Mouse (Mus musculus) myocyte (in vitro differentiated cells): Measurements from ENCODE around the gene Rimbp2. TPM values are rescaled to one million over a fixed set of nuclear protein-coding genes. Genes with fewer than 3 reads are reported as not detected.
"Not testable (repeated sequence)": the region's sequence is repeated elsewhere in the genome, so short reads cannot be mapped to it uniquely, and the experiment has no call there.

Experiments
- H3K27me3 ChIP-seq: one replicate; pipeline ENCODE4 v1.6.1; 2011; ENCODE audit not compliant: control insufficient read depth, insufficient read depth, insufficient read length
- H3K36me3 ChIP-seq: one replicate; pipeline ENCODE4 v1.6.1; 2011; ENCODE audit not compliant: control insufficient read depth, insufficient read depth
- H3K4me2 ChIP-seq: one replicate; pipeline ENCODE4 v1.6.1; 2011; ENCODE audit warnings: low read depth, control low read depth
- H3K4me3 ChIP-seq: one replicate; pipeline ENCODE4 v1.5.1; 2011; ENCODE audit warnings: mild to moderate bottlenecking, control low read depth, moderate library complexity
- H3K79me2 ChIP-seq: one replicate; pipeline ENCODE4 v1.6.1; 2011; ENCODE audit not compliant: control insufficient read depth, insufficient read depth
- H3ac ChIP-seq: one replicate; pipeline ENCODE4 v1.6.1; 2011; ENCODE audit not compliant: control insufficient read depth, insufficient read length
- CEBPB ChIP-seq: IDR thresholded peaks from 2 replicates; pipeline ENCODE4 v1.6.1; 2011; ENCODE audit warnings: mild to moderate bottlenecking, moderate library complexity; ENCODE audit not compliant: poor library complexity, insufficient read depth, severe bottlenecking
- E2F4 ChIP-seq: IDR thresholded peaks from one replicate; pipeline ENCODE4 v1.6.1; 2011; ENCODE audit warnings: mild to moderate bottlenecking, control low read depth, moderate library complexity; ENCODE audit not compliant: insufficient read depth
- MAX ChIP-seq: IDR thresholded peaks from one replicate; pipeline ENCODE4 v1.6.1; 2011; ENCODE audit warnings: low read depth, mild to moderate bottlenecking, control low read depth
- MYOD1 ChIP-seq, 3 experiments: IDR thresholded peaks; one replicate each; pipeline ENCODE4 v1.6.1; 2011; ENCODE audit warnings: control low read depth in 2 of 3, low read depth in 2 of 3, mild to moderate bottlenecking in 2 of 3, moderate library complexity in 1 of 3; ENCODE audit not compliant: insufficient read length in 2 of 3, control insufficient read depth in 1 of 3
- MYOG ChIP-seq, 3 experiments: IDR thresholded peaks; one replicate each; pipeline ENCODE4 v1.6.1; 2011; ENCODE audit warnings: control low read depth in 2 of 3, low read depth in 2 of 3, mild to moderate bottlenecking in 2 of 3; ENCODE audit not compliant: insufficient read length in 2 of 3, control insufficient read depth in 1 of 3, insufficient read depth in 1 of 3
- POLR2A ChIP-seq: IDR thresholded peaks from one replicate; pipeline ENCODE4 v1.6.1; 2011; ENCODE audit warnings: low read depth, mild to moderate bottlenecking, control low read depth, moderate library complexity; ENCODE audit not compliant: insufficient read length
- POLR2AphosphoS2 ChIP-seq: IDR thresholded peaks from one replicate; pipeline ENCODE4 v1.6.1; 2011; ENCODE audit warnings: low read depth, control low read depth; ENCODE audit not compliant: insufficient read length
- REST ChIP-seq: IDR thresholded peaks from one replicate; pipeline ENCODE4 v1.6.1; 2011; ENCODE audit warnings: mild to moderate bottlenecking, control low read depth, moderate library complexity; ENCODE audit not compliant: insufficient read depth, insufficient read length
- SRF ChIP-seq: IDR thresholded peaks from one replicate; pipeline ENCODE4 v1.6.1; 2011; ENCODE audit warnings: low read depth; ENCODE audit not compliant: control insufficient read depth, insufficient read length
- TCF12 ChIP-seq: IDR thresholded peaks from one replicate; pipeline ENCODE4 v1.6.1; 2011; ENCODE audit warnings: mild to moderate bottlenecking, control low read depth; ENCODE audit not compliant: poor library complexity, insufficient read depth, severe bottlenecking
- TCF3 ChIP-seq: IDR thresholded peaks from one replicate; pipeline ENCODE4 v1.6.1; 2011; ENCODE audit warnings: low read depth, control low read depth; ENCODE audit not compliant: insufficient read length
- USF1 ChIP-seq: IDR thresholded peaks from one replicate; pipeline ENCODE4 v1.6.1; 2011; ENCODE audit warnings: low read depth, mild to moderate bottlenecking, control low read depth, moderate library complexity
- polyA plus RNA-seq: library from polyadenylated mRNA; unstranded; fragments of >200 nt; fragmentation: generic; extraction: Trizol; gene quantifications from one replicate; pipeline ENCODE4 v1.2.1, GENCODE M21; 2012; ENCODE audit warnings: missing spikeins

The Rimbp2 gene
- polyA plus RNA-seq, 1 experiment = not detected

DNA sequence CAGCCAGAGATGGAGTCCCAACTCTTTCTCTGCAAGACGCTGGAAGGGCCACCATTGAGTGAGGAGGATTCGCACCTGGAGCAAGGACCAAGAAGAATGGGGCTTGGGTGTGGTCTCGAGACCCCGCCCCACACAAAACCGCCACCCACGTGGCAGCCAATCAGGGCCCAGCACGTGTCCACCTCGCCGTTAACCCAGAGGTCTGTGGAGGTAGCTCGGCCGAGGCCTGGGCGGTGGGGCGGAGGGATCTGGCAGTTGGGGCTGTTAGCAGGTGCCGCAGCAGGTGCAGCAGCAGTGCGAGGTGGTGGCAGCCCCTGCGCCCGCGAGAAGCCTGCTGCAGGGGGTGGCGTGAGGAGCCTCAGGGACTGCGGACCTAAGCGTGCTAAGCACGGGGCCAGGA lies 217.4 kb downstream of the Rimbp2 start:
- no peak for TF ChIP-seq MYOD1 (IDR thresholded peaks at IDR 0.05; ENCODE audit: control insufficient read depth in 1 of 3, insufficient read length in 2 of 3, low read depth in 2 of 3)
- no peak for TF ChIP-seq TCF12
- TF ChIP-seq SRF = no peak
- TF ChIP-seq E2F4 = no peak
- TF ChIP-seq MAX = no peak
- no peak for TF ChIP-seq POLR2A
- no peak for TF ChIP-seq REST
- no peak for TF ChIP-seq CEBPB
- TF ChIP-seq TCF3 = no peak
- TF ChIP-seq POLR2AphosphoS2 = no peak
- TF ChIP-seq USF1 = no peak
- no peak for TF ChIP-seq MYOG (IDR thresholded peaks at IDR 0.05; ENCODE audit: control insufficient read depth in 1 of 3, insufficient read depth in 1 of 3, insufficient read length in 2 of 3, low read depth in 2 of 3)

DNA sequence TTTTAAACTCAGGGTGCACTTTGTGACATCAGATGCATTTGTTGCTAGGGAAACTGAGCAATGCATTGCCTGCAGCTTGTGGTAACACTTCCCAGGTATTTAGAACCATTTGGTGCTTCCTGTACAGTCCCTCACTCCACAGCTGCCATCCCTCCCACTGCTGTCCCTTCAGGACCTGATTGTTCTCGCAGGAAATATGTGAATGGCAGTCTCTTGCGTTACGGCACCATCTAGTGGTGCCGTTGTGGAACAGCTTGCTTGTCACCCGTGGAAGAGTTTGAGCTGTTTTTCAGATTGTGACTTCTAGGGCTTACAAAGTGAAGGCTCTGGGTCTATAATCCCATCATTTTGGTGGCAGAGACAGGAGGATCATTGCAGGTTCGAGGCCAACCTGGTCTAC lies 219.3 kb downstream of the Rimbp2 start:
- Histone ChIP-seq H3K36me3 (no peaks in the 10 kb centered on the region), H3K79me2 (no peaks in the 10 kb centered on the region), H3ac (no peak overlapping the region), H3K4me3 (no peak overlapping the region), H3K27me3 (no peaks in the 10 kb centered on the region), H3K4me2 (no peak overlapping the region)
- TF ChIP-seq CEBPB (no peak), POLR2A (no peak), POLR2AphosphoS2 (no peak), USF1 (no peak)

More for the DNA sequence above, 217.4 kb downstream of the Rimbp2 start:
- Histone ChIP-seq H3K79me2 (no peaks in the 10 kb centered on the region), H3K4me3 (no peak overlapping the region), H3K36me3 (no peaks in the 10 kb centered on the region), H3ac (no peak overlapping the region), H3K27me3 (no peaks in the 10 kb centered on the region), H3K4me2 (no peak overlapping the region)

DNA sequence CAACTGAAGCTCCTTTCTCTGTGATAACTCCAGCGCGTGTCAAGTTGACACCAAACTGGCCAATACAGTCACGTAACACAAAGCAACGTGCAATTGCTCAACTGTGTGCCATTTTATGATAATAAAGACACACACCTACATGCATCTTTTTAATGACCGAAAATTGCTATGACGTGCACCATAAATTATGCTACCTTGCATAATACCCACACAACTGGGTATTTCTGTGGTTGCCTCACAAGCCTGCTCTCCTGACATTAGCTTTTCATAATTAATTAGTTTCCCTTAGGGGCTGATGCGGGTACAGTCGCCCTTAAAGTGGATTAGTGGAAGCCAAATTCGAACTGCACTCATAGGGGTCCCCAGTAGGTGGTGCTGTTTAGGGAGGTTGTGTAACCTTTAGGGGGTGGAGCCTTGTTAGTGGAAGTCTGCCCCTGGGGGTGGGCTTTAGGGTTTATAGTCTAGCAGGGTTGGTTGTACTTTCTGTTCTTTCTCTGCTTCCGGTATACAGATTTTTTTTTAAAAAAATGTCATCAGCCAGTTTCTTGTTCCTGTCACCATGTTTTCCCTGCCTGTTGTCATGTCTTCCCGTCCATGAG lies 220.8 kb downstream of the Rimbp2 start:
- Histone ChIP-seq H3K27me3 (no peaks in the 10 kb centered on the region), H3K4me2 (no peak overlapping the region), H3K36me3 (no peaks in the 10 kb centered on the region), H3ac (no peak overlapping the region), H3K79me2 (no peaks in the 10 kb centered on the region), H3K4me3 (no peak overlapping the region)
- TF ChIP-seq SRF (no peak), POLR2A (no peak), CEBPB (no peak), USF1 (no peak), MYOG (IDR thresholded peaks at IDR 0.05; ENCODE audit: control insufficient read depth in 1 of 3, insufficient read depth in 1 of 3, insufficient read length in 2 of 3, low read depth in 2 of 3) (no peak), E2F4 (no peak), TCF3 (no peak), MYOD1 (IDR thresholded peaks at IDR 0.05; ENCODE audit: control insufficient read depth in 1 of 3, insufficient read length in 2 of 3, low read depth in 2 of 3) (no peak), REST (no peak), POLR2AphosphoS2 (no peak), MAX (no peak), TCF12 (no peak)

DNA sequence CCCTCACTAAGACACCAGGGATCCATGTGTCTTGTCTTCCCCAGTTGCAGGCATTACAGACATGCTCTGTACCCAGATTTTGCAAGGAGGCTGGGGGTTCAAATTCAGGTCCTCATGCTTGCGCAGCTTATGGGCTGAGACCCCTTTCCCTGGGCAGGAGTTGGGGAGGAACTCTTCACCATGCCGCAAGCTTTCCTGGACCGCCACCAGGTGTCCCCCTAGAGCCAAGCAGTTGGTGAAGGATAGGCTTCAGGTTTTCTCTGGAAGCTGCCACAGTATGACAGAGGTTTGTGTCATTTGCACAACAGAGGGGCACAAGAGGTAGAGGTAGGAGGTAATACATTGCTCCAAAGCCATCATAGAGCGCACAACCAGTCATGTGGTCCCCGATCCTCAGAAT lies 222.7 kb downstream of the Rimbp2 start:
- Histone ChIP-seq H3K27me3 (no peaks in the 10 kb centered on the region), H3K36me3 (no peaks in the 10 kb centered on the region), H3ac (no peak overlapping the region), H3K4me2 (no peak overlapping the region), H3K79me2 (no peaks in the 10 kb centered on the region), H3K4me3 (no peak overlapping the region)
- TF ChIP-seq POLR2A (no peak), MYOG (IDR thresholded peaks at IDR 0.05; ENCODE audit: control insufficient read depth in 1 of 3, insufficient read depth in 1 of 3, insufficient read length in 2 of 3, low read depth in 2 of 3) (no peak), SRF (no peak), E2F4 (no peak), MYOD1 (IDR thresholded peaks at IDR 0.05; ENCODE audit: control insufficient read depth in 1 of 3, insufficient read length in 2 of 3, low read depth in 2 of 3) (no peak), USF1 (no peak), TCF3 (no peak), MAX (no peak), POLR2AphosphoS2 (no peak), CEBPB (no peak), REST (no peak), TCF12 (no peak)

DNA sequence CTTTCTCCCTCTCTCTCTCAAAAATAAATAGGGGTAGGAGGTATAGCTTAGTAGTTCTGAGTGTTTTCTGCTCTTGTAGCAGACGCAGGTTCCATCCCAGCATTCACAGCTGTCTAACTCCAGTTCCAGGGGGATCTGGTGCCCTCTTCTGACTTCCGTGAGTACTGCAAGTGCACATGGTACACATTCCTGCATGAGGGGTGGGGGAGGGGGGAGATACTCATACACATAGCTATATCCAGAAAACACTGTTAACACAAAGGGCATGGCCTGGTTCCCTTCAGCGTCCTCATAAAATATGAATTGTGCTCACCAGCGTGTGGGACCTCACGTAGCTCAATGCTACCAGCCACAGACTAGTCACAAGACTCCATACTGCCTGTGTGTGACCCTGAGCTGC lies 223.9 kb downstream of the Rimbp2 start:
- H3K27me3 ChIP-seq = no peaks in the 10 kb centered on the region
- H3K36me3 ChIP-seq = no peaks in the 10 kb centered on the region
- no peaks in the 10 kb centered on the region for H3K79me2 ChIP-seq
- no peak overlapping the region for H3K4me2 ChIP-seq
- H3ac ChIP-seq = no peak overlapping the region
- no peak overlapping the region for H3K4me3 ChIP-seq
- no peak for TF ChIP-seq POLR2AphosphoS2
- TF ChIP-seq MYOG (IDR thresholded peaks at IDR 0.05; ENCODE audit: control insufficient read depth in 1 of 3, insufficient read depth in 1 of 3, insufficient read length in 2 of 3, low read depth in 2 of 3) = no peak
- TF ChIP-seq CEBPB = no peak
- no peak for TF ChIP-seq TCF3
- TF ChIP-seq REST = no peak
- TF ChIP-seq MAX = no peak
- no peak for TF ChIP-seq USF1
- TF ChIP-seq POLR2A = no peak
- no peak for TF ChIP-seq SRF
- no peak for TF ChIP-seq E2F4
- no peak for TF ChIP-seq MYOD1 (IDR thresholded peaks at IDR 0.05; ENCODE audit: control insufficient read depth in 1 of 3, insufficient read length in 2 of 3, low read depth in 2 of 3)
- no peak for TF ChIP-seq TCF12

DNA sequence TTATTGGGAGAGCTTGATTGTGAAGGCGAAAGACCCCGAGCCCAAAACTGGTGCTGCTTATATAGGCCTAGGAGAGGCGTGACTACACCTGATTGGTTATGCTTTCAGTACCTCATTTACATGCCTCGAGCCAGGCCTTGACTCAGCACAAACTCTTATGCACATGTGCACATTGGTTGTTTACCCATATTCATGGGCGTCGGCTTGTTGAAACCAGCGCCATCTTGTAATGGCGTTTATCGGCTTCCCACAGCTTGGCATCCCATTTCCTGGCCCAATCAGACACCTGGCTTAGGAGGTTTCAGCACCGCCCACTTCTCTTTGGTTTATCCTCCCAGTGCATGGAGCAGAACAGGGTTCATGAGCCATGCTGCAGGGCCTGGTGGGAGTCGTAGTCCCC lies 232.8 kb downstream of the Rimbp2 start:
- H3K4me3 ChIP-seq, H3ac ChIP-seq: not testable (repeated sequence)

More for the DNA sequence above, 232.8 kb downstream of the Rimbp2 start:
- not testable (repeated sequence) for H3K4me2 ChIP-seq, H3K79me2 ChIP-seq, H3K27me3 ChIP-seq, H3K36me3 ChIP-seq
